ENCODE assay signal across 28 mouse cellular contexts in genomic region chrX:129833887-129834286, GRCm38 (mm10).
"Had no signal": no experiment of that assay in that cellular context is flagged by ENCODE, and none has a peak within 500 bp of the region (broad histone marks: within the 10 kb centered on the region; RNA-seq: fewer than 3 reads in every experiment).

No protein-coding gene starts in this region.

- H3K9me3 ChIP-seq: embryonic facial prominence, embryonic 10.5 days; embryonic facial prominence, embryonic 12.5 days; embryonic facial prominence, embryonic 13.5 days; embryonic facial prominence, embryonic 15.5 days; forebrain, embryonic 10.5 days; forebrain, embryonic 12.5 days; forebrain, embryonic 13.5 days; forebrain, embryonic 15.5 days had no signal

- H3K4me1 ChIP-seq: embryonic facial prominence, embryonic 10.5 days; embryonic facial prominence, embryonic 12.5 days; embryonic facial prominence, embryonic 13.5 days; embryonic facial prominence, embryonic 15.5 days; forebrain, embryonic 10.5 days; forebrain, embryonic 12.5 days; forebrain, embryonic 13.5 days; forebrain, embryonic 15.5 days had no signal

- H3K36me3 ChIP-seq: embryonic facial prominence, embryonic 10.5 days; embryonic facial prominence, embryonic 12.5 days; embryonic facial prominence, embryonic 13.5 days; embryonic facial prominence, embryonic 15.5 days; forebrain, embryonic 10.5 days; forebrain, embryonic 12.5 days; forebrain, embryonic 15.5 days had no signal

- H3K4me3 ChIP-seq: embryonic facial prominence, embryonic 10.5 days; embryonic facial prominence, embryonic 12.5 days; embryonic facial prominence, embryonic 13.5 days; embryonic facial prominence, embryonic 15.5 days; erythroblast, embryonic 14.5 days; forebrain, embryonic 10.5 days; forebrain, embryonic 12.5 days; forebrain, embryonic 13.5 days; forebrain, embryonic 15.5 days; gastrocnemius, adult 2 months had no signal

- ATAC-seq: forebrain, embryonic 13.5 days; forebrain, embryonic 14.5 days; forebrain, embryonic 15.5 days; forebrain, embryonic 16.5 days; forebrain, postnatal 0 days had no signal

- H3K4me2 ChIP-seq: embryonic facial prominence, embryonic 12.5 days; embryonic facial prominence, embryonic 13.5 days; embryonic facial prominence, embryonic 15.5 days; forebrain, embryonic 12.5 days; forebrain, embryonic 13.5 days; forebrain, embryonic 15.5 days had no signal

- H3K27me3 ChIP-seq: embryonic facial prominence, embryonic 12.5 days; embryonic facial prominence, embryonic 13.5 days; embryonic facial prominence, embryonic 15.5 days; forebrain, embryonic 12.5 days; forebrain, embryonic 13.5 days; forebrain, embryonic 15.5 days had no signal

- DNase-seq: cerebellum, adult 18-20 months; cerebellum, adult 2 months; cerebellum, adult 8-10 months; cerebellum, adult 9-10 months; cerebellum, adult 9-11 months; cerebellum, postnatal 10 days; cerebellum, postnatal 14 days; cerebellum, postnatal 25 days; cerebellum, postnatal 36 days; embryo, embryonic 11 days; forebrain, postnatal 0 days; gastrocnemius, adult 2 months; gastrocnemius, postnatal 10 days; gastrocnemius, postnatal 14 days; gastrocnemius, postnatal 25 days; gastrocnemius, postnatal 36 days; heart, adult 11 months had no signal

- H3K9ac ChIP-seq: embryonic facial prominence, embryonic 12.5 days; embryonic facial prominence, embryonic 13.5 days; embryonic facial prominence, embryonic 15.5 days; forebrain, embryonic 12.5 days; forebrain, embryonic 13.5 days; forebrain, embryonic 15.5 days; forebrain, postnatal 0 days had no signal

- H3K27ac ChIP-seq: embryonic facial prominence, embryonic 10.5 days; embryonic facial prominence, embryonic 12.5 days; embryonic facial prominence, embryonic 13.5 days; embryonic facial prominence, embryonic 15.5 days; forebrain, embryonic 10.5 days; forebrain, embryonic 12.5 days; forebrain, embryonic 13.5 days; forebrain, embryonic 15.5 days; gastrocnemius, adult 2 months had no signal
